Mouse (Mus musculus) hindbrain, embryonic 13.5 days (tissue): ENCODE measurements around the gene S100a3. TPM values are rescaled to one million over a fixed set of nuclear protein-coding genes. Genes with fewer than 3 reads are reported as not detected.

ENCODE experiments used
- ATAC-seq: fragments of 200-750 bp; cut with Nextera tagmentation; 2 replicates; pipeline ENCODE4 v1.8.0; 2017; ENCODE audit warnings: moderate TSS enrichment; ENCODE audit not compliant: low FRiP score
- H3K27ac ChIP-seq: fragments of 300-500 bp; sonication (generic); 2 replicates; pipeline ENCODE4 v1.5.1; 2015; ENCODE audit warnings: inconsistent platforms, mild to moderate bottlenecking, moderate library complexity
- H3K27me3 ChIP-seq: fragments of 300-500 bp; sonication (generic); 2 replicates; pipeline ENCODE4 v1.6.1; 2015; ENCODE audit warnings: mild to moderate bottlenecking, inconsistent platforms
- H3K36me3 ChIP-seq: fragments of 300-500 bp; sonication (generic); 2 replicates; pipeline ENCODE4 v1.6.1; 2015; ENCODE audit warnings: mild to moderate bottlenecking, inconsistent platforms
- H3K4me1 ChIP-seq: fragments of 300-500 bp; sonication (generic); replicated peaks from 2 replicates; pipeline ENCODE4 v1.6.1; 2015; ENCODE audit warnings: inconsistent platforms
- H3K4me2 ChIP-seq: fragments of 300-500 bp; sonication (generic); 2 replicates; pipeline ENCODE4 v1.6.1; 2015; ENCODE audit warnings: inconsistent platforms, mild to moderate bottlenecking, moderate library complexity
- H3K4me3 ChIP-seq: fragments of 300-500 bp; sonication (generic); 2 replicates; pipeline ENCODE4 v1.5.1; 2015; ENCODE audit warnings: mild to moderate bottlenecking, inconsistent platforms
- H3K9ac ChIP-seq: fragments of 300-500 bp; sonication (generic); 2 replicates; pipeline ENCODE4 v1.6.1; 2015; ENCODE audit warnings: mild to moderate bottlenecking, inconsistent platforms
- H3K9me3 ChIP-seq: fragments of 300-500 bp; sonication (generic); 2 replicates; pipeline ENCODE4 v1.6.1; 2016; ENCODE audit warnings: inconsistent platforms
- WGBS: fragments of 180-500 bp; shearing (Covaris S2); methylation state at CpG from one replicate; pipeline ENCODE4 v1.1.7; 2015; 5-methylcytosine and 5-hydroxymethylcytosine counted together
- polyA plus RNA-seq: library from polyadenylated mRNA; unstranded; fragments of >200 nt; fragmentation: Nextera tagmentation; extraction: Ambion mirVana; gene quantifications from 2 replicates; pipeline ENCODE4 v1.2.1, GENCODE M21; 2015

The S100a3 gene
- polyA plus RNA-seq, 1 experiment from 2014 or later: 1.3 TPM

GRCm38 (mm10) chr3:90605736-90606135 is 45.4 kb downstream of the S100a3 start:
- Histone ChIP-seq H3K9ac (no peak overlapping the region), H3K27ac (no peak overlapping the region), H3K4me3 (no peak overlapping the region), H3K4me2 (no peak overlapping the region), H3K9me3 (no peaks in the 10 kb centered on the region), H3K27me3 (0 out of 2 replicates have a peak, but pooled peaks cover 1% of the 10 kb centered on the region), H3K36me3 (no peaks in the 10 kb centered on the region), H3K4me1 (peaks cover 9% of the 10 kb centered on the region; the same call in 1 of the 2 replicates)
- 93% methylated on average over 2 of the region's 2 CpGs for WGBS
- ATAC-seq: no peak

DNA sequence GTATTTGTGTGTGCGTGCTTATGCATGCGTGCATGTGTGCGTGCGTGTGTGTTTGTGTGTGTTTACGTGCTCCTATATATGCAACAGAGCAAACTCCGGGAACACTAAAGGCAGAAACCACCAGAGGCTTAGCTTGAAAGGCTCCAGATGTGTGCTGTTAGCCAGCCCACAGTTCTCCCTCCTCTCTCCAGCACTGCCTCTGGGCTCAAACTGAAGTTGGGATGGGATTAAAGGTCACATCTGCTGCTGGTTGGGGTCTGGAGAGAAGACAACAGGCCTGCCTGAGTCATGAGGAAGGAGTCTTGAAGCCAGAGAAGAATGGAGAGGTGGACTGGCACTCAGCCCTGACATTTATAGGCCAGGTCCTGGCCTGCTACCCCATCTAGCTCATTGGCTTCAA is 45.8 kb downstream of the S100a3 start:
- Histone ChIP-seq H3K9ac (no peak overlapping the region), H3K36me3 (no peaks in the 10 kb centered on the region), H3K27me3 (0 out of 2 replicates have a peak, but pooled peaks cover 4% of the 10 kb centered on the region), H3K4me1 (peaks cover 9% of the 10 kb centered on the region; the same call in 1 of the 2 replicates), H3K9me3 (no peaks in the 10 kb centered on the region), H3K4me2 (no peak overlapping the region), H3K27ac (no peak overlapping the region), H3K4me3 (no peak overlapping the region)
- no peak for ATAC-seq
- WGBS: 90% methylated on average over 6 of the region's 6 CpGs

DNA sequence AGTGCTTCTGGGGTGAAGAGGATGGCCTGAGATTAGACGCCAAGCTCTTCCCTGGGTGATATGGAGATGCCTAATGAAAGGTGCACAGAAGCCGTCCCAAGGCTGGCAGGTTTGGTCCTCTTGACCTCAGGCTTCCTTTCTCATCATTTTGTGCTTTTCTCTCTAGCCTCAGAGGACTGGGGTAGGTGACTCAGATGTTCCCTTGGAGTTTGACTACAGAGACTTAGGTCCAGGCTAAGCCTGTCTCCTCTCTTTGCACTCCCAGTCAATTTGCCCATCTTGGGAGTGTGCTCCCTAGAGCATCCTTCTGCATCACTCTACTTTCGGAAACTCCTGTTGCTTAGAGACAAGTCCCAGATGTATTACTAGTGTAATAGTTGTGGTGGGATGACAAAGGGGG is 47.0 kb downstream of the S100a3 start:
- H3K27me3 ChIP-seq: 0 out of 2 replicates have a peak, but pooled peaks cover 4% of the 10 kb centered on the region
- no peak overlapping the region for H3K4me2 ChIP-seq
- no peaks in the 10 kb centered on the region for H3K9me3 ChIP-seq
- ATAC-seq: no peak
- WGBS: 85% methylated on average over 3 of the region's 3 CpGs
- no peak overlapping the region for H3K9ac ChIP-seq
- H3K4me3 ChIP-seq: no peak overlapping the region
- H3K36me3 ChIP-seq: no peaks in the 10 kb centered on the region
- H3K4me1 ChIP-seq: peaks cover 9% of the 10 kb centered on the region; the same call in 1 of the 2 replicates
- no peak overlapping the region for H3K27ac ChIP-seq

DNA sequence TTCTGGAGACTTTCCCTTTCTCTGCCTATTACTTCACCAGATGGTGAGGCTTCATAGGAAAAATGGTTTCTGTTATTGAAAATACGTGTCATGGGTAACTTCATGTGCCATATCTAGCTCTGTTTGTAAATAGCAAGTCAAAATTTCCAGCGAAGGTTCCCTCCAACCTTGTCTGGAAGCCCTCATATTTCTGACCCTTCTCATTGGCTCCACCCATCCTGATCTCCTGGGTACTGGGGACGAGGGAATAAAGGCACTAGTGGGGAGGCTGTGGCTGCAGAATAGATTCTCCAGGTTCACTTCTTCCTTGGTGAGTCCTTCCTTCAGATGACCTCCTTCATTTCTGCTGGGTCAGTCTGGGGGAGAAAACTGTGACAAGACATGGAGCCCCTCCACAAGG is 47.8 kb downstream of the S100a3 start, which contains the start of gene S100a5:
Gene S100a5, plus strand, starts transcription at position 301 of the 400 bp plus-strand sequence.
- Histone ChIP-seq H3K27ac (no peak within 1 kb of the TSS), H3K36me3 (no peaks in the 10 kb centered on the region), H3K27me3 (peaks cover 6% of the 10 kb centered on the region), H3K9me3 (no peaks in the 10 kb centered on the region), H3K4me1 (peaks cover 15% of the 10 kb centered on the region), H3K4me3 (no peak within 1 kb of the TSS), H3K4me2 (no peak within 1 kb of the TSS), H3K9ac (no peak within 1 kb of the TSS)
- 71% methylated on average over 3 of the region's 3 CpGs for WGBS
- no peak for ATAC-seq

DNA sequence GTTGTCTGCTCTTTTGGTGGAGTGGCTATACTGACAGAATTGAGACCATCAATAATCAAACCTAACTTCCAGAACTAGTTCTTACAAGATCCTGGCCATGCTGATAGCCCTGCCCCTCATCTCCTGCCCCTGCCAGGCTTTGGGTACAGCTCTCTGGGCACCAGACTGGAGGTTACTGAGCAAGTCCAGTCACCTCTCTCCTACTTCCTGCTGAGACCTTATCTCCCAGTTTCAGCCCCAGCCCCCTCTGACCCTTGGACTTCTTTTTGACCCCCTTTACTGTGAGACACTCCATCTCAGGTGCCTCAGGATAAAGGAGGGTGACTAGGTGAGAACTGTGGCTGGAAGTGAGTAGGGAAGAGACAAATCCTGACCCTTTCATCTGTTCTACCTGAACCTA is 48.7 kb downstream of the S100a3 start:
- no peaks in the 10 kb centered on the region for H3K9me3 ChIP-seq
- peaks cover 18% of the 10 kb centered on the region for H3K4me1 ChIP-seq
- H3K4me2 ChIP-seq: no peak overlapping the region
- H3K27me3 ChIP-seq: peaks cover 13% of the 10 kb centered on the region
- ATAC-seq: no peak
- no peaks in the 10 kb centered on the region for H3K36me3 ChIP-seq
- no peak overlapping the region for H3K9ac ChIP-seq
- H3K27ac ChIP-seq: no peak overlapping the region
- no peak overlapping the region for H3K4me3 ChIP-seq

DNA sequence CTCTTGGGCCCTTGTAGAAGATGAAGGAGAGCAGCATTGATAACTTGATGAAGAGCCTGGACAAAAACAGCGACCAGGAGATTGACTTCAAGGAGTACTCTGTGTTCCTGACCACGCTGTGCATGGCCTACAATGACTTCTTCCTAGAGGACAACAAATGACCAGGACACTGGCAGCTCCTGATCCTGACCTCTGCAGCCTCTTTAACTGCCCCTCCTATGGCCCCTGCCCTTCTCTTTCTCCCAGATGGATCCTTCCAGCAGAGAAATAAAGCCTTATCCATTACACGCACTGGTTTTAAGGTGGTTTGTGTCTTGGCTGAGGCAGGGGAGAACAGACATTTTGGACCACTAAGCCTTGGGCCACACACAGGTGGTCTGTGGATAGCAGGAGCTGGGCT is 51.1 kb downstream of the S100a3 start:
- H3K4me3 ChIP-seq: no peak overlapping the region
- no peak for ATAC-seq
- H3K4me2 ChIP-seq: no peak overlapping the region
- H3K4me1 ChIP-seq: peaks cover 10% of the 10 kb centered on the region
- 84% methylated on average over 3 of the region's 3 CpGs for WGBS
- no peaks in the 10 kb centered on the region for H3K36me3 ChIP-seq
- H3K9me3 ChIP-seq: no peaks in the 10 kb centered on the region
- H3K27ac ChIP-seq: no peak overlapping the region
- H3K27me3 ChIP-seq: peaks cover 18% of the 10 kb centered on the region
- H3K9ac ChIP-seq: no peak overlapping the region

GRCm38 (mm10) chr3:90612061-90612460 is 51.7 kb downstream of the S100a3 start:
- Histone ChIP-seq H3K27me3 (peaks cover 18% of the 10 kb centered on the region), H3K4me1 (peaks cover 10% of the 10 kb centered on the region), H3K4me2 (no peak overlapping the region), H3K9me3 (no peaks in the 10 kb centered on the region), H3K36me3 (no peaks in the 10 kb centered on the region), H3K27ac (no peak overlapping the region), H3K9ac (no peak overlapping the region), H3K4me3 (no peak overlapping the region)
- no peak for ATAC-seq
- 69% methylated on average over 4 of the region's 4 CpGs for WGBS

GRCm38 (mm10) chr3:90612728-90613291 is 52.4 kb downstream of the S100a3 start, which contains the start of gene S100a6:
S100a6 (plus strand) TSS chr3:90612882.
- Histone ChIP-seq H3K36me3 (no peaks in the 10 kb centered on the region), H3K9me3 (no peaks in the 10 kb centered on the region), H3K27ac (no peak within 1 kb of the TSS), H3K4me3 (peak within 1 kb of the TSS; percentile 31), H3K9ac (peak within 1 kb of the TSS; percentile 20; the same call in 1 of the 2 replicates), H3K27me3 (peaks cover 18% of the 10 kb centered on the region), H3K4me1 (peaks cover 10% of the 10 kb centered on the region), H3K4me2 (peak within 1 kb of the TSS; percentile 62)
- ATAC-seq: peak; percentile 73
- 1% methylated on average over 23 of the region's 23 CpGs for WGBS

DNA sequence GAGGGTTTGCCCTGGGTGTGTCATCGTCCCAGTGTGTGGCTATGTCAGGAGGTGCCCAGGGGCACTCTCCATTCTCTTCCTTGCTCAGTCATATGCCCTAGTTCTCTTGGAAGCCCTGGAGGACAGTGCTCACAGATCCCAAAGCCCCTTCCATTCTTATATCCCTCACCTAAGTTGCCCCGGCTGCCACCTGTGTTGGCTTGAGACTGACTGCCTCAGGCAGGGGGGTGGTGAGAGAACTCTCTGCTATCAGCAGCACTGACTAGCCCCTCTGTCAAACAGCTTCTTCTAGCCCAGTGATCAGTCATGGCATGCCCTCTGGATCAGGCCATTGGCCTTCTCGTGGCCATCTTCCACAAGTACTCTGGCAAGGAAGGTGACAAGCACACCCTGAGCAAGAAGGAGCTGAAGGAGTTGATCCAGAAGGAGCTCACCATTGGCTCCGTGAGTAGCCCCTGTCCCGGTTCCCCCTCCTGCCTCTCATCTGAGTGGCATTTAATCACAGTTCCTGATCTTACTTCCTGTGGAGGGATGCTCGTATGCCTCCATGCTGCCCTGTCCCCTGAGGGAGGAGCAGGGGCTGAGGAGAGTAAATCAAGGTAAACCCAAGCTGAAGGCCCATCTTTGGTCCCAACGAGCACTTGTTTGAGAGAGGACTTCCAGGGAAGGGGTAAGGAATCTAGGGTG is 53.2 kb downstream of the S100a3 start:
- Histone ChIP-seq H3K4me2 (peak overlapping the region; percentile 62), H3K36me3 (no peaks in the 10 kb centered on the region), H3K9me3 (no peaks in the 10 kb centered on the region), H3K4me1 (peaks cover 10% of the 10 kb centered on the region), H3K9ac (peak overlapping the region; percentile 20; the same call in 1 of the 2 replicates), H3K4me3 (peak overlapping the region; percentile 31; the same call in 1 of the 2 replicates), H3K27ac (no peak overlapping the region), H3K27me3 (peaks cover 18% of the 10 kb centered on the region)
- 0 out of 2 replicates have a peak, but pooled peaks have one; percentile 14 for ATAC-seq
- WGBS: 70% methylated on average over 7 of the region's 7 CpGs

- Histone ChIP-seq H3K9me3 (no peaks in the 10 kb centered on the region), H3K4me1 (peaks cover 10% of the 10 kb centered on the region), H3K27ac (no peak overlapping the region), H3K4me3 (no peak overlapping the region), H3K36me3 (no peaks in the 10 kb centered on the region), H3K4me2 (no peak overlapping the region), H3K9ac (no peak overlapping the region), H3K27me3 (peaks cover 18% of the 10 kb centered on the region)
- WGBS: 94% methylated on average over 6 of the region's 6 CpGs
- ATAC-seq: no peak
Measured at GRCm38 (mm10) chr3:90614148-90614530, 53.8 kb downstream of the S100a3 start.

- Histone ChIP-seq H3K9ac (no peak overlapping the region), H3K4me3 (no peak overlapping the region), H3K4me1 (peaks cover 10% of the 10 kb centered on the region), H3K9me3 (no peaks in the 10 kb centered on the region), H3K36me3 (no peaks in the 10 kb centered on the region), H3K27ac (no peak overlapping the region), H3K27me3 (peaks cover 18% of the 10 kb centered on the region), H3K4me2 (no peak overlapping the region)
- WGBS: 85% methylated on average over 11 of the region's 11 CpGs
- no peak for ATAC-seq
Measured at GRCm38 (mm10) chr3:90614611-90615251, 54.4 kb downstream of the S100a3 start.

- H3K9me3 ChIP-seq: no peaks in the 10 kb centered on the region
- no peaks in the 10 kb centered on the region for H3K36me3 ChIP-seq
- H3K27me3 ChIP-seq: peaks cover 18% of the 10 kb centered on the region
- H3K4me3 ChIP-seq: no peak overlapping the region
- H3K4me1 ChIP-seq: peaks cover 10% of the 10 kb centered on the region
- H3K4me2 ChIP-seq: no peak overlapping the region
- WGBS: 20% methylated on average over 7 of the region's 7 CpGs
- no peak overlapping the region for H3K27ac ChIP-seq
- H3K9ac ChIP-seq: no peak overlapping the region
- ATAC-seq: peak; percentile 48; the same call in 1 of the 2 replicates
Measured at GRCm38 (mm10) chr3:90615415-90615814, 55.0 kb downstream of the S100a3 start.
